Mouse (Mus musculus): Measurements from ENCODE around the gene Wdr43. TPM values are rescaled to one million over a fixed set of nuclear protein-coding genes. Genes with fewer than 3 reads are reported as not detected.

The Wdr43 gene
- polyA plus RNA-seq (2014; fragmentation: Illumina TruSeq; extraction: RNeasy Lipid Tissue Mini Kit (QIAGEN cat#74804); ENCODE audit: low read depth, low replicate concordance) = 137 TPM

GRCm38 (mm10) chr17:71615638-71616318 is at the start of gene Wdr43:
Gene Wdr43 (plus strand): TSS chr17:71615895.

GRCm38 (mm10) chr17:71673092-71673491 is 57.4 kb downstream of the Wdr43 start, which contains the start of gene Togaram2:
Gene Togaram2 (plus strand): TSS chr17:71673261.

Other genes with a start within 250 kb of the Wdr43 start
- gene Gm4707, start 156.0 kb upstream of the Wdr43 start, polyA plus RNA-seq (2014; fragmentation: Illumina TruSeq; extraction: RNeasy Lipid Tissue Mini Kit (QIAGEN cat#74804); ENCODE audit: low read depth, low replicate concordance) = not detected
- 100 TPM for gene Smchd1, start 140.6 kb upstream of the Wdr43 start, polyA plus RNA-seq (2014; fragmentation: Illumina TruSeq; extraction: RNeasy Lipid Tissue Mini Kit (QIAGEN cat#74804); ENCODE audit: low read depth, low replicate concordance)
- 6.2 TPM for gene Ndc80, start 89.0 kb upstream of the Wdr43 start, polyA plus RNA-seq (2014; fragmentation: Illumina TruSeq; extraction: RNeasy Lipid Tissue Mini Kit (QIAGEN cat#74804); ENCODE audit: low read depth, low replicate concordance)
- gene Spdya, start 63.8 kb upstream of the Wdr43 start, polyA plus RNA-seq (2014; fragmentation: Illumina TruSeq; extraction: RNeasy Lipid Tissue Mini Kit (QIAGEN cat#74804); ENCODE audit: low read depth, low replicate concordance) = 1.0 TPM
- gene Togaram2, start 57.4 kb downstream of the Wdr43 start, polyA plus RNA-seq (2014; fragmentation: Illumina TruSeq; extraction: RNeasy Lipid Tissue Mini Kit (QIAGEN cat#74804); ENCODE audit: low read depth, low replicate concordance) = not detected
- not detected for gene Pcare, start 137.0 kb downstream of the Wdr43 start, polyA plus RNA-seq (2014; fragmentation: Illumina TruSeq; extraction: RNeasy Lipid Tissue Mini Kit (QIAGEN cat#74804); ENCODE audit: low read depth, low replicate concordance)
- 28.8 TPM for gene Clip4, start 152.6 kb downstream of the Wdr43 start, polyA plus RNA-seq (2014; fragmentation: Illumina TruSeq; extraction: RNeasy Lipid Tissue Mini Kit (QIAGEN cat#74804); ENCODE audit: low read depth, low replicate concordance)

All from adrenal gland, adult 10 weeks (tissue).